Mouse (Mus musculus) spleen, postnatal 36 days (tissue): ENCODE data around the gene Asb10.
A peak's percentile ranks its signal among the peaks of the same experiment; 100 is the strongest.
"Not testable (repeated sequence)": the region's sequence is repeated elsewhere in the genome, so short reads cannot be mapped to it uniquely, and the experiment has no call there.

Experiments used
- DNase-seq, 2 experiments: peaks; one replicate each; pipeline ENCODE4 v3.0.0; 2022; ENCODE audit warnings: low spot score in 2 of 2, mixed read lengths in 1 of 2

Asb10 gene

GRCm38 (mm10) chr5:24540387-24541143 is at the start of gene Asb10:
Gene Asb10 (minus strand): TSS chr5:24540978.
- peak; percentile 20 to 38 for DNase-seq

- DNase-seq = no peak
Measured at GRCm38 (mm10) chr5:24589511-24590500, 49.0 kb upstream of the Asb10 start.

GRCm38 (mm10) chr5:24587200-24587577 is 46.4 kb upstream of the Asb10 start:
- no peak for DNase-seq

- DNase-seq = peak; percentile 82 to 85
Measured at GRCm38 (mm10) chr5:24586547-24587199, 45.9 kb upstream of the Asb10 start, which contains the start of gene Chpf2. Gene Chpf2 (plus strand): TSS chr5:24586741.

- no peak for DNase-seq
Measured at GRCm38 (mm10) chr5:24586106-24586505, 45.3 kb upstream of the Asb10 start.

GRCm38 (mm10) chr5:24578109-24578963 is 37.6 kb upstream of the Asb10 start:
- DNase-seq = no peak

- DNase-seq = peak; percentile 99
Measured at GRCm38 (mm10) chr5:24577183-24577929, 36.6 kb upstream of the Asb10 start, which contains the start of gene Abcf2. Gene Abcf2 (minus strand): TSS chr5:24577467.

GRCm38 (mm10) chr5:24576801-24577182 is 36.0 kb upstream of the Asb10 start:
- DNase-seq = peak in 1 of 2 experiments; percentile 24

GRCm38 (mm10) chr5:24575948-24576347 is 35.2 kb upstream of the Asb10 start:
- no peak for DNase-seq

GRCm38 (mm10) chr5:24556709-24557108 is 15.9 kb upstream of the Asb10 start, which contains the start of gene 4931409K22Rik:
Gene 4931409K22Rik (minus strand): TSS chr5:24556809.
- DNase-seq = no peak

GRCm38 (mm10) chr5:24555335-24555734 is 14.6 kb upstream of the Asb10 start:
- DNase-seq = not testable (repeated sequence)

GRCm38 (mm10) chr5:24553621-24554244 is 13.0 kb upstream of the Asb10 start:
- no peak for DNase-seq

GRCm38 (mm10) chr5:24551317-24551688 is 10.5 kb upstream of the Asb10 start:
- DNase-seq = no peak

- DNase-seq = no peak
Measured at GRCm38 (mm10) chr5:24550598-24551316, 10.0 kb upstream of the Asb10 start.

GRCm38 (mm10) chr5:24542643-24543042 is 1.9 kb upstream of the Asb10 start:
- no peak for DNase-seq

GRCm38 (mm10) chr5:24541144-24541569 is 379 bp upstream of the Asb10 start:
- no peak for DNase-seq

GRCm38 (mm10) chr5:24539571-24540296 is 1.0 kb downstream of the Asb10 start:
- no peak for DNase-seq

- no peak for DNase-seq
Measured at GRCm38 (mm10) chr5:24537618-24538017, 3.2 kb downstream of the Asb10 start.
